Mouse (Mus musculus): Measurements from ENCODE around the gene Cc2d1a. TPM values are rescaled to one million over a fixed set of nuclear protein-coding genes. Genes with fewer than 3 reads are reported as not detected.
A peak's percentile ranks its signal among the peaks of the same experiment; 100 is the strongest.

The Cc2d1a gene
- polyA plus RNA-seq, 1 experiment = 28.8 TPM

- Histone ChIP-seq H3K4me1 (ENCODE audit: control insufficient read depth, insufficient read depth, low read length) (no peaks in the 10 kb centered on the region), H3K27ac (ENCODE audit: insufficient read depth, low read depth, low read length) (no peak overlapping the region), H3K4me3 (ENCODE audit: insufficient read depth, low read length) (no peak overlapping the region)
- no peak for TF ChIP-seq POLR2A (IDR thresholded peaks at IDR 0.05; ENCODE audit: borderline replicate concordance, low read depth, low read length)
- TF ChIP-seq CTCF (IDR thresholded peaks at IDR 0.05; ENCODE audit: low read depth, low read length) = no peak
These were observed 32.1 kb downstream of the Cc2d1a start for GRCm38 (mm10) chr8:84115646-84116045.

GRCm38 (mm10) chr8:84106216-84107040 lies 41.3 kb downstream of the Cc2d1a start:
- no peak overlapping the region for H3K4me3 ChIP-seq (ENCODE audit: insufficient read depth, low read length)
- H3K4me1 ChIP-seq (ENCODE audit: control insufficient read depth, insufficient read depth, low read length) = peaks cover 17% of the 10 kb centered on the region
- no peak for TF ChIP-seq POLR2A (IDR thresholded peaks at IDR 0.05; ENCODE audit: borderline replicate concordance, low read depth, low read length)
- no peak for TF ChIP-seq CTCF (IDR thresholded peaks at IDR 0.05; ENCODE audit: low read depth, low read length)
- H3K27ac ChIP-seq (ENCODE audit: insufficient read depth, low read depth, low read length) = no peak overlapping the region

- Histone ChIP-seq H3K4me1 (ENCODE audit: control insufficient read depth, insufficient read depth, low read length) (peaks cover 17% of the 10 kb centered on the region), H3K4me3 (ENCODE audit: insufficient read depth, low read length) (no peak overlapping the region), H3K27ac (ENCODE audit: insufficient read depth, low read depth, low read length) (no peak overlapping the region)
- no peak for TF ChIP-seq CTCF (IDR thresholded peaks at IDR 0.05; ENCODE audit: low read depth, low read length)
These were observed 42.1 kb downstream of the Cc2d1a start for GRCm38 (mm10) chr8:84105676-84106075.

GRCm38 (mm10) chr8:84104697-84105609 lies 42.8 kb downstream of the Cc2d1a start, which contains the start of gene Dcaf15:
TSS of gene Dcaf15 (minus strand) at chr8:84104768.
- peak within 1 kb of the TSS; percentile 87 for H3K4me3 ChIP-seq (ENCODE audit: insufficient read depth, low read length)
- peaks cover 17% of the 10 kb centered on the region for H3K4me1 ChIP-seq (ENCODE audit: control insufficient read depth, insufficient read depth, low read length)
- H3K27ac ChIP-seq (ENCODE audit: insufficient read depth, low read depth, low read length) = no peak within 1 kb of the TSS
- TF ChIP-seq CTCF (IDR thresholded peaks at IDR 0.05; ENCODE audit: low read depth, low read length) (no peak), POLR2A (IDR thresholded peaks at IDR 0.05; ENCODE audit: borderline replicate concordance, low read depth, low read length) (no peak)

GRCm38 (mm10) chr8:84104221-84104620 lies 43.5 kb downstream of the Cc2d1a start:
- H3K27ac ChIP-seq (ENCODE audit: insufficient read depth, low read depth, low read length) = no peak overlapping the region
- H3K4me1 ChIP-seq (ENCODE audit: control insufficient read depth, insufficient read depth, low read length) = peaks cover 17% of the 10 kb centered on the region
- TF ChIP-seq POLR2A (IDR thresholded peaks at IDR 0.05; ENCODE audit: borderline replicate concordance, low read depth, low read length) (no peak), CTCF (IDR thresholded peaks at IDR 0.05; ENCODE audit: low read depth, low read length) (no peak)
- peak overlapping the region; percentile 87 for H3K4me3 ChIP-seq (ENCODE audit: insufficient read depth, low read length)

GRCm38 (mm10) chr8:84103601-84104000 lies 44.1 kb downstream of the Cc2d1a start:
- Histone ChIP-seq H3K27ac (ENCODE audit: insufficient read depth, low read depth, low read length) (no peak overlapping the region), H3K4me3 (ENCODE audit: insufficient read depth, low read length) (peak overlapping the region; percentile 87), H3K4me1 (ENCODE audit: control insufficient read depth, insufficient read depth, low read length) (peaks cover 17% of the 10 kb centered on the region)
- TF ChIP-seq CTCF (IDR thresholded peaks at IDR 0.05; ENCODE audit: low read depth, low read length) (no peak), POLR2A (IDR thresholded peaks at IDR 0.05; ENCODE audit: borderline replicate concordance, low read depth, low read length) (no peak)

GRCm38 (mm10) chr8:84101476-84102270 lies 46.1 kb downstream of the Cc2d1a start:
- Histone ChIP-seq H3K4me3 (ENCODE audit: insufficient read depth, low read length) (no peak overlapping the region), H3K4me1 (ENCODE audit: control insufficient read depth, insufficient read depth, low read length) (peaks cover 17% of the 10 kb centered on the region), H3K27ac (ENCODE audit: insufficient read depth, low read depth, low read length) (no peak overlapping the region)
- no peak for TF ChIP-seq CTCF (IDR thresholded peaks at IDR 0.05; ENCODE audit: low read depth, low read length)
- no peak for TF ChIP-seq POLR2A (IDR thresholded peaks at IDR 0.05; ENCODE audit: borderline replicate concordance, low read depth, low read length)

- TF ChIP-seq POLR2A (IDR thresholded peaks at IDR 0.05; ENCODE audit: borderline replicate concordance, low read depth, low read length) = no peak
- TF ChIP-seq CTCF (IDR thresholded peaks at IDR 0.05; ENCODE audit: low read depth, low read length) = no peak
- H3K4me3 ChIP-seq (ENCODE audit: insufficient read depth, low read length) = no peak overlapping the region
These were observed 49.4 kb downstream of the Cc2d1a start for GRCm38 (mm10) chr8:84098376-84098775.

GRCm38 (mm10) chr8:84096061-84096460 lies 51.7 kb downstream of the Cc2d1a start:
- TF ChIP-seq POLR2A (IDR thresholded peaks at IDR 0.05; ENCODE audit: borderline replicate concordance, low read depth, low read length) (no peak), CTCF (IDR thresholded peaks at IDR 0.05; ENCODE audit: low read depth, low read length) (no peak)
- Histone ChIP-seq H3K4me1 (ENCODE audit: control insufficient read depth, insufficient read depth, low read length) (no peaks in the 10 kb centered on the region), H3K27ac (ENCODE audit: insufficient read depth, low read depth, low read length) (no peak overlapping the region), H3K4me3 (ENCODE audit: insufficient read depth, low read length) (no peak overlapping the region)

More at GRCm38 (mm10) chr8:84098376-84098775, 49.4 kb downstream of the Cc2d1a start:
- H3K27ac ChIP-seq (ENCODE audit: insufficient read depth, low read depth, low read length) = no peak overlapping the region
- H3K4me1 ChIP-seq (ENCODE audit: control insufficient read depth, insufficient read depth, low read length) = 0 out of 2 replicates have a peak, but pooled peaks cover 3% of the 10 kb centered on the region
